Mouse (Mus musculus): ENCODE data around the gene Ppp1r3d.

The Ppp1r3d gene

DNA sequence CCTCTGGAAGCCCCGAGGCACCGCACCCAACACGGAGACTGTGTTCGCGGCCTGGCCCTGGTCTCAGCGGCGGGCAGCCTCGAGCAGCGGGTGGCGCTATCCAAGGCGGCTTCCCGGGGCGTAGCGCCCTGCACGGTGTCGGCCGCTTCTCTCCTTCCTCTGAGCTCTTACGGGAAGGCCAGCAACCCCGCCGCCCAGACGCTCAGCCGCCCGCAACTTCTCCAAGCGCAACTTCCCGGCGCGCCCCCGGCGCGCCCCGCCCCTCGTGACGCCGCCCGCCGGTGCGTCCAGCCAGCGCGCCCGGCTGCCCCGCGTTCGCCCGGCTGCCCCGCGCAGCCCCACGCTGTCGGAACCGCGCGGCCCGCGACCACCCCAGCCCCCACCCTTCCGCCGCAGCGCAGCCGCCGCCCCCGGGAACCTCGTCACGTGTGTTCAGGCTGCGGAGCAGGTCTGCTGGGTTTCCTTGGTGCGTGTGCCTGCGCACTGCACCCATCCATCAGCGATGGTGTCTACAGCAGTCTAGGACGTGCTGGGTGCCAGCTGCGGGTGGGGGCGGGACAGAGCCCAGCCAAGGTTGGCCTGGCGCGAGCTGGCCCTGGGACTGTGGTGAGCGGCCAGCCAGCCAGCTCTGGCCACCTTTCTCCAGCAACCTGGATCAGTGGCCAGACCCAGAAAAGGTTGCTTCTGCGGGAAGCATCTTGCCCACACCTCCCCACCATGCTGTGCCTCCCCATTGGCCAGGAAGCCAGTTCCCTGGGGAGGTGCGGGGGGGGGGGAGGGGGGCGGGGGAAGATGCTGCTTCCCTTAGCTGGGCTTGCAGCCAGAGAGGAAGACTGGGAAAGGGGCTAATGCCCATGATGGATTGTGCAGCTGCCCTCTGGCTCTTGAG lies at the start of gene Ppp1r3d, which contains the start of gene Fam217b:
TSS of gene Ppp1r3d (minus strand) at position 212 of the 889 bp plus-strand sequence.
TSS of gene Fam217b (plus strand) at position 264 of the 889 bp plus-strand sequence.
- in situ Hi-C loops (cut with MboI; ENCODE audit: low pct_unique_long_range_greater_than_20kb in 1 of 2, low sequenced_read_pairs in 2 of 2, unreplicated experiment in 1 of 2), result no loop called here

DNA sequence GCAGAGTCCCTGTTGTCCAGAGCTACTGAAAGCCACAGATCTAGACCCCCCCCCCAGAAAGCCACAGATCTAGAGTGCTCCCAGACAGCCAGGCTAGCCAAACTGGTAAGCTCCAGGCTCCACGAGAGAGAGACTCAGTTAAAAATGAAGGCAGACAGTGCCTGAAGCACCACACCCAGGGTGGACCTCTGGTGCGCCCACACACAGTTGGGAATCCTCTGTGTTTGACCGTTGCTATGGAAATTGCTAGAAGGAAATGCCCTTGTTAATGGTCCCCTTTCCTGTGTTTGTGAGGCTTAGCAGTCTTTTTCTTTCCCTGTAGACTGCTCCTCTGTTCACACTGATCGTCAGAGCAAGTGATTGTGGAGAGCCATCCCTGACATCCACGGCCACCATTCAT lies 46.1 kb upstream of the Ppp1r3d start:
- in situ Hi-C loops (cut with MboI; ENCODE audit: low pct_unique_long_range_greater_than_20kb in 1 of 2, low sequenced_read_pairs in 2 of 2, unreplicated experiment in 1 of 2), result no loop called here

DNA sequence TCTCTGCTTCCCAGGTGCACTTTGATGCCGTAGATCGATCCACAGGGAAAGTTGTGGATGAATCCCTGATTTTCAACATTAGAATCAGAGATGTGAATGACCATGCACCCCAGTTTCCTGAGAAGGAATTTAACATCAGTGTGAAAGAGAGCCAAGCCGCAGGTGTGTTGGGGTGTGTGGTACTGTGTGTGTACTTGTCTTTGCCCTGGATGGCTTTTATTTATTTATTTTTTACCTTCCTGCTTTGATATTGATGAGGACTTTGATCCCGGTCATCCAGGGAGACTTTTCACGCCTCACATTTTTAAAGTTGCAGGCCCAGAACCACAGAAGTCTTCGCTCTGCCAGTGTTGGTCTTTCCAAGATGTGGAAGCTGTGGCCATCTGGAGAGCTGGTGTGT lies 43.1 kb upstream of the Ppp1r3d start:
- in situ Hi-C loops (cut with MboI; ENCODE audit: low pct_unique_long_range_greater_than_20kb in 1 of 2, low sequenced_read_pairs in 2 of 2, unreplicated experiment in 1 of 2), result no loop called here

DNA sequence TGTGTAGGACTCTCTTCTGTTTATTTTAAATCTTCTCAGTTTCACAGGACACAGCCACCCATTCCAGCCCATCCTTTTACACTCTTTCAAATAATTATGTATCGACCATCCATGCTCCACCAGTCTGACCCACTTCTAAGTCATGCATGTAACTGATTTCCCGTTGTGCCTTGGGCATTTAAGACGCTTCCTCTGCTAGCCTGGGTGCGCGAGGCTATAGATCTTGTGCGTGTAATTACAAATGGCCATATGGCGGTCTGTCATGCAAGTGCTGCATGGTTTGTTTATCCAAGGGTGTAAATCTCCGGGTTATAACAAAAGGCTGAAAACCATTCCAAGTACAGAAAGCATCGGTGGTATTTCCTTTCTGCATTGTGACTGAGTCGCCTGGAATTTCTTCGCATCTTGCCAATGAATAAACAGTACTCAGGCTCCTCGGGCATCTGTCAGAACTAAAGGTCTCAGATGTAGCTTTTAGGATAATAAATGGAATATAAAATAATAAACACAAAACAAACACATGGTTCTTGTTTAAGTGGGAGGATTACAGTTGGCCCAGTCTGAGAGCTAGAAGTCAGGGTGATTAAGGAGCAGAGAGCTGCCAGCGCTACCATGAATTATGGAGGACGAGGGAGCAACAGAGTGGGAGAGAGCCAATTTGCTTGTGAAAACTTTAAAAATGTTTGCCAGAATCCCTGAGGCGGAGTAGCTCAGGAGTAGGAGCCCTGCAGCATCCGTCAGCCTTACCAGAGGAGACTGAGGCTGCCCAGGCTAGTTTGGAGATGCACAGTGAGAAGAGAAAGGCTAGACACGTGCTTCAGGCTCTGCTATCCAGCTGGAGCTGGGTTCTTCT lies 40.6 kb upstream of the Ppp1r3d start:
- in situ Hi-C loops (cut with MboI; ENCODE audit: low pct_unique_long_range_greater_than_20kb in 1 of 2, low sequenced_read_pairs in 2 of 2, unreplicated experiment in 1 of 2), result no loop called here

DNA sequence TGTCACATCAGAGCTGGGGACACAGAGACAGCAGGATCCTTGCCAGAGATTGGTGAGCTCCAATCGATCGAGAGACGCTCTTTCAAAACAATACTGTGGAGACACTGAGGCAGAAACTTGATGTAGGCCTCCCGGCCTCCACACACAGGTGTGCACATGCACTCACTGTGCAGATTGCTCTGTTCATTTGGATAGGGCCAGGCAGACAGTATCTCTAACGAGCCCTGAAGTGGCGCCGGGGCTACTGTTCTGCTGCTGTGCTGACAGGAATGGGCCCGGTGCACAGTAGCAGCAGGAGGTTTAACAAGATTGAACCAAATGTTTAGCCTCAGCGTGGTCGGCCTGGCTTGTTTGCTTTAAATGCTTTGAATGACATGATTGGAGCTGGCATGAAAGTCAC lies 36.7 kb upstream of the Ppp1r3d start:
- in situ Hi-C loops (cut with MboI; ENCODE audit: low pct_unique_long_range_greater_than_20kb in 1 of 2, low sequenced_read_pairs in 2 of 2, unreplicated experiment in 1 of 2), result no loop called here

DNA sequence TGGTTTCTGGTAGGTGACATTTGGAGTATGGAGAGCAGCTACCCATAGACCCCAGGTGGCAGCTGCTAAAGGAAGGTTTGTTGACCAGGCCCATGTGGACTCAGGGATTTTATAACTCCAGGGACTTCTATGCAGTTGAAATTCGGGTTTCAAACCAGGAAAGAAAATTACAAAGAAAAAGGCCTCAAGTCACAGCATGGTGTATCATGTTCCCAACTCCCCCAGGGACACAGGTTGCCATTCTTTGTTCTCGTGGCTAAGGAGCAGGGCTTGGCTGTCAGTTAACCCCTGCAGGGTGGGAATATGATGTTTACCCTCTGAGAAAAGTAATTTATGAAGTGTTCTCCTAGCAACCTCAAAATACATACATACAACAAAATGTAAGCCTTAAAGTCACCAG lies 36.0 kb upstream of the Ppp1r3d start:
- in situ Hi-C loops (cut with MboI; ENCODE audit: low pct_unique_long_range_greater_than_20kb in 1 of 2, low sequenced_read_pairs in 2 of 2, unreplicated experiment in 1 of 2), result no loop called here

DNA sequence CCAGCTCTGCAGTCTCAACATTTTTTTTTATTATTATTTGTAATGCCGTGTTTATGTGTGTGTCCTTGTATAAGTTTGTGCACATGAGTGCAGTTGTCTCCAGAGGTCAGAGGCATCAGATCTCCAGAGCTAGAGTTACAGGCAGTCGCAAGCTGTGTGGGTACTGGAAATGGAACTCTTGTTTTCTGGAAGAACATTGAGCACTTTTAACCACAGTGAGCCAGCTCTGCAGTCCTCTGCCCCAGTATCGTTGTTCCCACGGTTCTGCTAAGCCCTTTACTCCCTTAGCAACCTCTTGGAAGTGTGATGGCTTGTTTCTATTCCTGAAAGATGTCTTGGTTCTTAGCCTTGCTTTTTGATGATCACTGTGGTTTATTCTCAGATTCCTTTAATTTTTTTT lies 35.1 kb upstream of the Ppp1r3d start:
- in situ Hi-C loops (cut with MboI; ENCODE audit: low pct_unique_long_range_greater_than_20kb in 1 of 2, low sequenced_read_pairs in 2 of 2, unreplicated experiment in 1 of 2), result no loop called here

DNA sequence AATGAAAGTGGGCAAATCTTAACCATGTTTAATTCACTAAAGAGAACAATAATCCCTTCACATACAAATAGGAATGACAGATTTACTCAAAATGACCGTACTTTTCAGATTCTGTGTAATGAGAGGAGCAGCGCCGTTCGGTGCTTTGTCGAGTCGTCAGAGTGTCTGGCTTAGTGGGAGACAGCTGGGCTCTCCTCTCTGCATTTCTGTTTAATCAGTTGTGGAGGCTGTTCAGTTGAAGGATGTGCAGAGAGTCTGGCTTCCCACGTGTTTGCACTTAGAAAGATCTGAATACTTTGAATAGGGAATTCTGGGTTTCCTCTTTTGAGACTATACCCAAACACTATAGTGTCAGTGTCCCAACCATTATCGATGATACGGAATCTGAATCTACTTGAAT lies 23.0 kb upstream of the Ppp1r3d start:
- in situ Hi-C loops (cut with MboI; ENCODE audit: low pct_unique_long_range_greater_than_20kb in 1 of 2, low sequenced_read_pairs in 2 of 2, unreplicated experiment in 1 of 2), result no loop called here

DNA sequence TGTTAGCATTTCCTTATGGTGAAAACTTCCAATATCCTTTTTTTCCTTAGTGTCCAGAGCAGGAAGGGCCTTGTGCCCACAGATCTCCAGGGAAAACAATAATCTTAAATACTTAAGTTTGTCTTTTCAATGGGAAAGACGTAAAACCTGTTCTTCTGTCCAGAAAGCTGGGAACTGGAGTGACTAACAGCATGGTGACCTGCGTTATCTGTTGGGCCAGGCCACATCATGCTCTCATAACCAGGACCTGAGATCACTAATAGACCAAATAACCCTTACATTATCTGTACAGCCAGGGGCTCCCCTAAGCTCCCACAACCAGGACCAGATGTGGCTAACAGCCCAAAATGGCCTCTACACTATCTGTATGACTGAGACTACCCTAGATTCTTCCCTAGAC lies 19.6 kb upstream of the Ppp1r3d start:
- in situ Hi-C loops (cut with MboI; ENCODE audit: low pct_unique_long_range_greater_than_20kb in 1 of 2, low sequenced_read_pairs in 2 of 2, unreplicated experiment in 1 of 2), result no loop called here

DNA sequence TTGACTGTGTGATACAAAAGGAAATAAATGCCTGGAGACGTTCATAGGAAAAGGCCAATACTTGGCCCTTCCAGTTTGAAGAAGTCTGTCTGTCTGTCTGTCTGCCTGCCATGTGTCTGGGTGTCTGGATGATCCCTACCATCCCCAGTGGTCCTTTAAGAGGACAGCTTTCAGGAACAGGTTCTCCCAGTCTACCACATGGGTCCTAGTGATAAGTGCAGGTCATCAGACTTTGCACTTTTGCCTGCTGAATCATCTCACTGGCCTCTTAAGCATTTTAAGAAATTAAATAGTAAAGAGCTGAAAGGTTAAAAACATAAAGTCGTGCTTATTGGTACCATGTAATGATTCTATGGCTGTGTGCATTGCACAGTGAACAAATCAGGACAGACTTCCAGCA lies 19.2 kb upstream of the Ppp1r3d start:
- in situ Hi-C loops (cut with MboI; ENCODE audit: low pct_unique_long_range_greater_than_20kb in 1 of 2, low sequenced_read_pairs in 2 of 2, unreplicated experiment in 1 of 2), result no loop called here

DNA sequence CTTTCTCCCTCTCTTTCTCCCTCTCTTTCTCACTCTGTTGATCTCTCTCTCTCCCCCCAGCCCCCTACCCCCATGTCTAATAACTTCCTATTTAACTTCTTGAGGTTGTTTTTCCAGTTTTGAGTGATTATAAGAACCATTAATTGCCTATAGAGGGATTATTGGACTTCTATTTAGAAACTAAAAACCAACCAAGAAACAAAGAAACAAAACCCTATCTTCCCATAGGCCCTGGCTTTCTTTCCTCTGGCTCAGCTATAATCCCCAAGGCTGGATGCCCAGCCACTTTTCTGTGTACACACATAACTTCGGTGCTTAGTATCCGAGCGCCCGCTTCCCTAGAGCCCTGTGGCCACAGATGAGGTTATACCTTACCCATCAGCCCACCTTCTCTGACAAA lies 16.0 kb upstream of the Ppp1r3d start, which contains the start of gene Cdh26:
TSS of gene Cdh26 (plus strand) at position 301 of the 400 bp plus-strand sequence.
- in situ Hi-C loops (cut with MboI; ENCODE audit: low pct_unique_long_range_greater_than_20kb in 1 of 2, low sequenced_read_pairs in 2 of 2, unreplicated experiment in 1 of 2), result no loop called here

DNA sequence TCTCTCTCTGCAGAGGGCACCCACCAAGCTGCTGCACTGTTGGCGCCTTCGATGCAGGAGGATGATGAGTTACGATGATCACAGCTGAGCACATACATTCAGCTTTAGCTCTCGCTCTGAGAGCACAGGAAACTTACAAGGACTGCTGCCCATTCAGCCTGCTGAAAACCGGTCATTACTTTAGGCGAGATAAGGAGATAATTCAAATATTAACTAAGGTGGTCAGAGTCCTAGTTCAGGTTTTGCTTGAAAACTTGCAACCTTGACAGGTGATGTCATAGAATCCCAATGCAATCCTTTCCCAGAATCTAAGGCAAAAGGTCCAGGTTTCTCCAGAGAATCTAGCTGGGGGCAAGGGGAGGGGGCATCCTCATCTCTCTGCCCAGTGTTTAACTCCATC lies 15.2 kb upstream of the Ppp1r3d start:
- in situ Hi-C loops (cut with MboI; ENCODE audit: low pct_unique_long_range_greater_than_20kb in 1 of 2, low sequenced_read_pairs in 2 of 2, unreplicated experiment in 1 of 2), result no loop called here

DNA sequence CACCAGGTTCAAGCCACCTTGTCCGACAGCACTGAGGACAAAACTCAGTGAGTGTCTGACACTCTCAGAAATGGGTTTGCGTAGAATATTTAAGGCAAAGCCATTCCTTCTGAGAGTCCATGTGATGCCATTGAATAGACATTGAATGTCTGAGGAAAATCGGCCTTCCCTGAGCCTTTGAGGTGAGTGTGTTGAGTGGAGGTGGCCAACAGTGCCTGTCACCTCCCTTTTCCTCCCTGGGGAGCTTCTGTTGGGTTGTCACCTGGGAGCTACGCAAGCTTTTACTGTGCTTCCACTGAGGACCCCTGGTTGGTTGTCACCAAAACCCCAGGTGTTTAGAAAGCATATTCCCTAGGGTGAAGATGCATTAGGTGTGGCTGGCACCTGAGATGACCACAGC lies 14.4 kb upstream of the Ppp1r3d start:
- in situ Hi-C loops (cut with MboI; ENCODE audit: low pct_unique_long_range_greater_than_20kb in 1 of 2, low sequenced_read_pairs in 2 of 2, unreplicated experiment in 1 of 2), result no loop called here

DNA sequence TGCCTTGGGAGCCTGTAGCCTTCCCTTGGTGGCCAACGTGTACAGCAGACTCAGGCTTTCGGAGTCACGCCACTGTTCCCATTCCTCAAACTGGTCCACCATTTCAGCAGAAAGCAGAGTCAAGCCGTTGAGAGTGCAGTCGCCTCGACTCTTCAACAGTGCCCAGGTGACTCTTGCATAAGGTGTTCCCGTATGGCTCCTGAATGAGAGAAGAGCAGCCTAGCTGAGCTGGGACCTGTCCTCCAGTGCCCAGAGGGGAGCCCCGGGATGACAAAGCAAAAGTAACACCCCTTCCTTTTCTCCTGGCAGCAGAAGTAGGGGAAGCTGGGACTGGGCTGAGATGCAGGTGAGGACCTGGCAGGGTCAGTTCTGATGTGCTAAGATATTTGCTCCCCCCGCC lies 13.9 kb upstream of the Ppp1r3d start:
- in situ Hi-C loops (cut with MboI; ENCODE audit: low pct_unique_long_range_greater_than_20kb in 1 of 2, low sequenced_read_pairs in 2 of 2, unreplicated experiment in 1 of 2), result no loop called here

DNA sequence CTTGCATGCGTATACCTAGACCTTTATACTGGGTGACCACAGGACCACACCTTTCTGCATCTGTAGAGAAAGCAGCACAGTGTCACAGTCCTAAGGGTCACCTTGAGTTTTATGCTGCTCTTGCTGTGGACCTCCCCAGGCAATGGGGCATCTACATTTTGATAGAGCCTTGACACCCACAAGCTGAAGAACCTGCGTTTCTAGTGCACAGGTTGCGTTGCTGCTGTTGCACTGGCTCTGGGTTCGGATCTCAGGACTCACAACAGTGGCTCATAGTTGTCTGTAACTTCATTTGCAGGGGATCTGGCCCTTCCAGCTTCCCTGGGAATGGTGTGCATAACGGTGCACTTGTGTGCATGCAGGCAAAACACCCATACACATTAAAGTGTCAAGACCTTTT lies 12.9 kb upstream of the Ppp1r3d start:
- in situ Hi-C loops (cut with MboI; ENCODE audit: low pct_unique_long_range_greater_than_20kb in 1 of 2, low sequenced_read_pairs in 2 of 2, unreplicated experiment in 1 of 2), result no loop called here

DNA sequence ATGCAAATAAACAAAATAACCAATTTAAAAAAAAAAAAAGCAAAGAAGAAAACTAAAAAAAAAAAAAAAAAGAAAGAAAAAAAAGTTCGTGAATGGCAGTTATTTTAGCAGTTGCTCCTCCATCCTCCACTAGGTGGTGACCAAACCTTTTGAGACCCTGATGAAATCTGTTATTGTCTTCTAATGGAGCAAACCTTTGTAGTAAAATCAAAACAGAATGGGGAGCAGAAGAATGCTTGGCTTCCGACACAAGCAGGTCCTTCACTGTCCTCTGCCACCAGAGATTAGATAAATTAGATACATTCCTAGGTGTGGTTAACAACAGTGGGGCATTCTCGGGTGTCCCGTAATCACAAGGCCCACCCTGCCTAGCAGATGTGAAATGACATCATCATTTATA lies 12.0 kb upstream of the Ppp1r3d start:
- in situ Hi-C loops (cut with MboI; ENCODE audit: low pct_unique_long_range_greater_than_20kb in 1 of 2, low sequenced_read_pairs in 2 of 2, unreplicated experiment in 1 of 2), result no loop called here

DNA sequence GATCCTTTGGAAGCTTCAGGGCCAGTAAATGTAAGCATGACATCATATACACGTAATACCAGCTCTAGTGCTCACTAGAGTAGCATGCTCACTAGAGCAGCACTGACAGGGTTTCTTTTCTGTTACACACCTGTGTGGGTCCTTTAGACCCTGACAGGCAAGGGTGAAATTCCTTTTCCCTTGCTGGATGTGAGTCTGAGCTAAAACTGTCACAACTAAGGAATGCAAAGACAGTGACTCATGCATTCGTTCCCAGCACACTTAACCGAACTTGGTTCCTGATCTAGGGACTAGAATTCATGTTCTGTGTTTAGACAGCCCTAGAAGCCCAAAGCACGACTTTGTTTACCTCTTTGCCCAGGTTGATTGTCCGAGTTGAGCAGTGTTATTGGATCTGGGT lies 9.0 kb upstream of the Ppp1r3d start:
- in situ Hi-C loops (cut with MboI; ENCODE audit: low pct_unique_long_range_greater_than_20kb in 1 of 2, low sequenced_read_pairs in 2 of 2, unreplicated experiment in 1 of 2), result no loop called here

DNA sequence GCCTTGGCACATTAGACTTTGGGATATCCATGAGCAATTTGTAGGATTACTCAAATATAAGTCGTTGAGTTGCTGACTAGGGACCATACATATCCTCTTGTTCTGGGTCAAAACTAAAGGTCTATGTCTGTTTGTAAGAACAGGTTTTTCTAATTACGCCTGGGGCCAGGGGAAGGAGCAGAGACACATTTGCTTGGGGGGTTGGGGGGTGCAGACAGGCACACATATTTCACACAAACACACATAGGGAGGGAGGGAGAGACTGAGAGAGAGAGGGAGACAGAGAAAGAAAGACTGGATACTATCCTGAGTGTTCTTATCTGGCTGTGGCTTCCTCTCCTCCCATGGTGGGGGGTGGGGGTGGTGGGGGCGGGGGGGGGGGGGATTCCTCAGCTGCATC lies 7.9 kb upstream of the Ppp1r3d start:
- in situ Hi-C loops (cut with MboI; ENCODE audit: low pct_unique_long_range_greater_than_20kb in 1 of 2, low sequenced_read_pairs in 2 of 2, unreplicated experiment in 1 of 2), result no loop called here

DNA sequence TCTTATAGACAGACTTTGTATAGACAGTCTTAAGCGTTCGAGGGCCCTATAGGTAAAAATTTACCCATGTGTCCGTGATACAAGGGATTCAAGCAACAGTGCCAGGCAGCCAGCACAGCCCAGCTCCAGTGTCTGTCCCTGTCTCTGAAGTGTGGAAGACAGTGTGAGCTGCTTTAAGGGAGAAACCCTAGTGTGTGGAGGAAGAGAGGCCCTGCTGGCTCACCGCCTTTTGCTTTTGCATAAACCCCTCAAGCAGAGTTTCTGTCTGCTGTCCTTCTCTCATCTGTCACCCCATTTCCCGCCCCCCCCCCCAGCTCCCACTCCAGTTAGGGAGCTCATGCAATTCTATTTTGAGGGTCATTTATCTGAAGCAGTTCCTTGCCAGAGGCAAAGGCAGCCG lies 7.3 kb upstream of the Ppp1r3d start:
- in situ Hi-C loops (cut with MboI; ENCODE audit: low pct_unique_long_range_greater_than_20kb in 1 of 2, low sequenced_read_pairs in 2 of 2, unreplicated experiment in 1 of 2), result no loop called here
